Mouse (Mus musculus): ENCODE results near the gene Hdhd5. TPM values are rescaled to one million over a fixed set of nuclear protein-coding genes. Genes with fewer than 3 reads are reported as not detected.
A peak's percentile ranks its signal among the peaks of the same experiment; 100 is the strongest.

Hdhd5 gene
- total and polyA plus RNA-seq, 3 experiments, result 10.9 to 21.5 (median 11.4) TPM

- no peak for DNase-seq (ENCODE audit: extremely low read depth)
- Histone ChIP-seq H3K79me2 (replicated peaks; ENCODE audit: control insufficient read depth, extremely low read depth, insufficient read depth, poor library complexity, severe bottlenecking) (peaks cover 27% of the 10 kb centered on the region), H3K36me3 (replicated peaks in 1 of 2; ENCODE audit: control insufficient read depth in 1 of 2, insufficient read depth in 1 of 2, low read length in 1 of 2) (peaks cover 33 to 48% of the 10 kb centered on the region in 2 experiments), H3K9ac (ENCODE audit: insufficient read depth, low read depth) (peak overlapping the region; percentile 42; the same call in 1 of the 2 replicates), H3K27ac (ENCODE audit: insufficient read depth, low read depth) (peak overlapping the region; percentile 92), H3K4me2 (ENCODE audit: insufficient read depth, low read depth, poor library complexity, severe bottlenecking) (peak overlapping the region; percentile 52; the same call in 1 of the 2 replicates), H3K4me1 (ENCODE audit: control insufficient read depth in 1 of 2, insufficient read depth in 2 of 2) (peaks cover 26 to 56% of the 10 kb centered on the region in 2 experiments), H3K27me3 (replicated peaks) (no peaks in the 10 kb centered on the region), H3K4me3 (replicated peaks in 1 of 3; ENCODE audit: low read depth in 2 of 3, low read length in 2 of 3, poor library complexity in 1 of 3) (no peak overlapping the region), H3K9me3 (replicated peaks; ENCODE audit: low read length) (no peaks in the 10 kb centered on the region)
- dilution Hi-C loops (cut with MboI; ENCODE audit: extremely low pct_ligation_motif_present, extremely low pct_unique_long_range_greater_than_20kb, low sequenced_read_pairs), result no loop called here
- in situ Hi-C loops (cut with MboI; ENCODE audit: low pct_ligation_motif_present, low pct_unique_long_range_greater_than_20kb, low sequenced_read_pairs), result no loop called here
- TF ChIP-seq SIN3A (IDR thresholded peaks at IDR 0.05; ENCODE audit: low read length), result no peak
- no peak for TF ChIP-seq ELF1 (IDR thresholded peaks at IDR 0.05; ENCODE audit: low read depth, low read length)
- no peak for TF ChIP-seq SMC3 (IDR thresholded peaks at IDR 0.05; ENCODE audit: low read depth, low read length)
- TF ChIP-seq MAX (IDR thresholded peaks at IDR 0.05; ENCODE audit: low read length), result no peak
- TF ChIP-seq UBTF (IDR thresholded peaks at IDR 0.05; ENCODE audit: low read depth, low read length), result no peak
- no peak for TF ChIP-seq RAD21 (IDR thresholded peaks at IDR 0.05; ENCODE audit: low read depth, low read length)
- no peak for TF ChIP-seq GABPA (IDR thresholded peaks at IDR 0.05; ENCODE audit: insufficient replicate concordance, low read depth, low read length)
- no peak for TF ChIP-seq ZMIZ1 (IDR thresholded peaks at IDR 0.05; ENCODE audit: low read depth, low read length)
- TF ChIP-seq EP300 (IDR thresholded peaks at IDR 0.05; ENCODE audit: low read length), result no peak
- TF ChIP-seq PAX5 (IDR thresholded peaks at IDR 0.05; ENCODE audit: low read length), result no peak
- no peak for TF ChIP-seq TCF12 (IDR thresholded peaks at IDR 0.05; ENCODE audit: low read depth, low read length)
- no peak for TF ChIP-seq MAFK (IDR thresholded peaks at IDR 0.05; ENCODE audit: insufficient replicate concordance, low read length)
- no peak for TF ChIP-seq ETS1 (conservative IDR thresholded peaks at IDR 0.05; ENCODE audit: low read depth, low read length)
- TF ChIP-seq JUN (IDR thresholded peaks at IDR 0.05; ENCODE audit: insufficient read depth, low read depth, low read length), result no peak
- TF ChIP-seq ZKSCAN1 (IDR thresholded peaks at IDR 0.05; ENCODE audit: borderline replicate concordance, low read depth, low read length), result no peak
Measured at GRCm38 (mm10) chr6:120472455-120473140, 58.5 kb downstream of the Hdhd5 start.

- Histone ChIP-seq H3K4me2 (ENCODE audit: insufficient read depth, low read depth, poor library complexity, severe bottlenecking) (peak overlapping the region; percentile 52), H3K36me3 (replicated peaks in 1 of 2; ENCODE audit: control insufficient read depth in 1 of 2, insufficient read depth in 1 of 2, low read length in 1 of 2) (peaks cover 28 to 43% of the 10 kb centered on the region in 2 experiments), H3K9me3 (replicated peaks; ENCODE audit: low read length) (no peaks in the 10 kb centered on the region), H3K4me1 (ENCODE audit: control insufficient read depth in 1 of 2, insufficient read depth in 2 of 2) (peaks cover 29 to 62% of the 10 kb centered on the region in 2 experiments), H3K9ac (ENCODE audit: insufficient read depth, low read depth) (peak overlapping the region; percentile 77), H3K27ac (ENCODE audit: insufficient read depth, low read depth) (peak overlapping the region; percentile 92), H3K79me2 (replicated peaks; ENCODE audit: control insufficient read depth, extremely low read depth, insufficient read depth, poor library complexity, severe bottlenecking) (peaks cover 32% of the 10 kb centered on the region), H3K4me3 (replicated peaks in 1 of 3; ENCODE audit: low read depth in 2 of 3, low read length in 2 of 3, poor library complexity in 1 of 3) (peak overlapping the region in 2 of 3 experiments; percentile 26 to 44), H3K27me3 (replicated peaks) (no peaks in the 10 kb centered on the region)
- peak; percentile 68 for DNase-seq (ENCODE audit: extremely low read depth)
- TF ChIP-seq JUN (IDR thresholded peaks at IDR 0.05; ENCODE audit: insufficient read depth, low read depth, low read length) (no peak), ELF1 (IDR thresholded peaks at IDR 0.05; ENCODE audit: low read depth, low read length) (0 out of 2 replicates have a peak, but pooled peaks have one; percentile 17), HCFC1 (IDR thresholded peaks at IDR 0.05; ENCODE audit: low read depth, low read length) (no peak), GABPA (IDR thresholded peaks at IDR 0.05; ENCODE audit: insufficient replicate concordance, low read depth, low read length) (no peak), CHD2 (IDR thresholded peaks at IDR 0.05; ENCODE audit: low read length) (no peak), MEF2A (IDR thresholded peaks at IDR 0.05; ENCODE audit: borderline replicate concordance, low read depth, low read length) (peak; percentile 81), SMC3 (IDR thresholded peaks at IDR 0.05; ENCODE audit: low read depth, low read length) (no peak), MAZ (IDR thresholded peaks at IDR 0.05; ENCODE audit: low read depth, low read length) (no peak), E2F4 (IDR thresholded peaks at IDR 0.05; ENCODE audit: insufficient replicate concordance, low read depth, low read length) (no peak), ZNF384 (IDR thresholded peaks at IDR 0.05; ENCODE audit: low read depth, low read length) (no peak), USF2 (conservative IDR thresholded peaks at IDR 0.05; ENCODE audit: low read depth, low read length) (no peak), UBTF (IDR thresholded peaks at IDR 0.05; ENCODE audit: low read depth, low read length) (no peak), POLR2AphosphoS2 (IDR thresholded peaks at IDR 0.05; ENCODE audit: low read depth, low read length) (no peak), TBP (conservative IDR thresholded peaks at IDR 0.05; ENCODE audit: low read depth, low read length) (no peak), EP300 (IDR thresholded peaks at IDR 0.05; ENCODE audit: low read length) (no peak), MXI1 (IDR thresholded peaks at IDR 0.05; ENCODE audit: low read depth, low read length) (no peak), ETS1 (conservative IDR thresholded peaks at IDR 0.05; ENCODE audit: low read depth, low read length) (peak; percentile 78), ZMIZ1 (IDR thresholded peaks at IDR 0.05; ENCODE audit: low read depth, low read length) (no peak), RAD21 (IDR thresholded peaks at IDR 0.05; ENCODE audit: low read depth, low read length) (no peak), USF1 (IDR thresholded peaks at IDR 0.05; ENCODE audit: low read depth, low read length) (no peak)
- dilution Hi-C loops (cut with MboI; ENCODE audit: extremely low pct_ligation_motif_present, extremely low pct_unique_long_range_greater_than_20kb, low sequenced_read_pairs), result no loop called here
- in situ Hi-C loops (cut with MboI; ENCODE audit: low pct_ligation_motif_present, low pct_unique_long_range_greater_than_20kb, low sequenced_read_pairs), result no loop called here
Measured at GRCm38 (mm10) chr6:120471991-120472441, 59.1 kb downstream of the Hdhd5 start.

All from CH12.LX (cell line).